Mouse (Mus musculus) midbrain, embryonic 16.5 days (tissue): ENCODE results near the gene Marco. TPM values are rescaled to one million over a fixed set of nuclear protein-coding genes. Genes with fewer than 3 reads are reported as not detected.

ENCODE experiments used
- ATAC-seq: fragments of 200-750 bp; cut with Nextera tagmentation; 2 replicates; pipeline ENCODE4 v1.8.0; 2017; ENCODE audit warnings: moderate TSS enrichment
- H3K27ac ChIP-seq: fragments of 300-500 bp; sonication (generic); 2 replicates; pipeline ENCODE4 v1.5.1; 2014; ENCODE audit warnings: mild to moderate bottlenecking, low read length, mixed read lengths
- H3K27me3 ChIP-seq: fragments of 300-500 bp; sonication (generic); 2 replicates; pipeline ENCODE4 v1.6.1; 2014; ENCODE audit warnings: low read depth, low read length, mixed read lengths; ENCODE audit not compliant: control insufficient read depth, insufficient read depth
- H3K36me3 ChIP-seq: fragments of 300-500 bp; sonication (generic); 2 replicates; pipeline ENCODE4 v1.6.1; 2014; ENCODE audit warnings: mild to moderate bottlenecking, low read length, moderate library complexity, mixed read lengths; ENCODE audit not compliant: control insufficient read depth, insufficient read depth
- H3K4me1 ChIP-seq: fragments of 300-500 bp; sonication (generic); 2 replicates; pipeline ENCODE4 v1.6.1; 2014; ENCODE audit warnings: mild to moderate bottlenecking, low read length, mixed read lengths; ENCODE audit not compliant: control insufficient read depth, insufficient read depth
- H3K4me2 ChIP-seq: fragments of 300-500 bp; sonication (generic); 2 replicates; pipeline ENCODE4 v1.6.1; 2014; ENCODE audit warnings: mild to moderate bottlenecking, low read length, mixed read lengths
- H3K4me3 ChIP-seq: fragments of 300-500 bp; sonication (generic); 2 replicates; pipeline ENCODE4 v1.5.1; 2014; ENCODE audit warnings: low read depth, mild to moderate bottlenecking, low read length, moderate library complexity, mixed read lengths
- H3K9ac ChIP-seq: fragments of 300-500 bp; sonication (generic); 2 replicates; pipeline ENCODE4 v1.6.1; 2014; ENCODE audit warnings: low read depth, low read length, mixed read lengths
- H3K9me3 ChIP-seq: fragments of 300-500 bp; sonication (generic); replicated peaks from 2 replicates; pipeline ENCODE4 v1.6.1; 2014; ENCODE audit warnings: mild to moderate bottlenecking, low read length, mixed read lengths; ENCODE audit not compliant: control insufficient read depth, poor library complexity, severe bottlenecking
- WGBS: fragments of 180-500 bp; shearing (Covaris S2); extraction: QIAGEN DNeasy Blood & Tissue Kit; methylation state at CpG from one replicate; pipeline ENCODE4 v1.1.7; 2014; 5-methylcytosine and 5-hydroxymethylcytosine counted together
- polyA plus RNA-seq: library from polyadenylated mRNA; unstranded; fragments of >200 nt; fragmentation: Nextera tagmentation; extraction: Ambion mirVana; gene quantifications from 2 replicates; pipeline ENCODE4 v1.2.1, GENCODE M21; 2015

The Marco gene
- polyA plus RNA-seq, 1 experiment from 2014 or later, result 0.15 TPM

GRCm38 (mm10) chr1:120508976-120509375 is 4.2 kb upstream of the Marco start:
- H3K9me3 ChIP-seq, result no peaks in the 10 kb centered on the region
- ATAC-seq, result no peak
- no peak overlapping the region for H3K4me3 ChIP-seq
- no peak overlapping the region for H3K9ac ChIP-seq
- 88% methylated on average over 4 of the region's 4 CpGs for WGBS
- H3K27ac ChIP-seq, result no peak overlapping the region
- H3K27me3 ChIP-seq, result no peaks in the 10 kb centered on the region
- H3K36me3 ChIP-seq, result no peaks in the 10 kb centered on the region
- H3K4me1 ChIP-seq, result no peaks in the 10 kb centered on the region
- no peak overlapping the region for H3K4me2 ChIP-seq

- no peak overlapping the region for H3K4me2 ChIP-seq
- 70% methylated on average over 6 of the region's 6 CpGs for WGBS
- H3K9me3 ChIP-seq, result no peaks in the 10 kb centered on the region
- no peak overlapping the region for H3K4me3 ChIP-seq
- no peaks in the 10 kb centered on the region for H3K27me3 ChIP-seq
- no peaks in the 10 kb centered on the region for H3K4me1 ChIP-seq
- no peaks in the 10 kb centered on the region for H3K36me3 ChIP-seq
- no peak overlapping the region for H3K27ac ChIP-seq
- no peak overlapping the region for H3K9ac ChIP-seq
- ATAC-seq, result no peak
Observed at GRCm38 (mm10) chr1:120504046-120504710, 646 bp downstream of the Marco start.

- H3K27me3 ChIP-seq, result no peaks in the 10 kb centered on the region
- no peaks in the 10 kb centered on the region for H3K36me3 ChIP-seq
- 92% methylated on average over 4 of the region's 4 CpGs for WGBS
- no peak overlapping the region for H3K4me3 ChIP-seq
- no peak for ATAC-seq
- H3K9me3 ChIP-seq, result no peaks in the 10 kb centered on the region
- no peaks in the 10 kb centered on the region for H3K4me1 ChIP-seq
- H3K4me2 ChIP-seq, result no peak overlapping the region
- H3K9ac ChIP-seq, result no peak overlapping the region
- no peak overlapping the region for H3K27ac ChIP-seq
Observed at GRCm38 (mm10) chr1:120501496-120501895, 3.3 kb downstream of the Marco start.

GRCm38 (mm10) chr1:120498036-120498435 is 6.8 kb downstream of the Marco start:
- Histone ChIP-seq H3K9ac (no peak overlapping the region), H3K27me3 (no peaks in the 10 kb centered on the region), H3K4me1 (no peaks in the 10 kb centered on the region), H3K9me3 (no peaks in the 10 kb centered on the region), H3K27ac (no peak overlapping the region), H3K4me2 (no peak overlapping the region), H3K4me3 (no peak overlapping the region), H3K36me3 (no peaks in the 10 kb centered on the region)
- ATAC-seq, result no peak
- whole genome bisulfite sequencing, result 87% methylated on average over 4 of the region's 4 CpGs

DNA sequence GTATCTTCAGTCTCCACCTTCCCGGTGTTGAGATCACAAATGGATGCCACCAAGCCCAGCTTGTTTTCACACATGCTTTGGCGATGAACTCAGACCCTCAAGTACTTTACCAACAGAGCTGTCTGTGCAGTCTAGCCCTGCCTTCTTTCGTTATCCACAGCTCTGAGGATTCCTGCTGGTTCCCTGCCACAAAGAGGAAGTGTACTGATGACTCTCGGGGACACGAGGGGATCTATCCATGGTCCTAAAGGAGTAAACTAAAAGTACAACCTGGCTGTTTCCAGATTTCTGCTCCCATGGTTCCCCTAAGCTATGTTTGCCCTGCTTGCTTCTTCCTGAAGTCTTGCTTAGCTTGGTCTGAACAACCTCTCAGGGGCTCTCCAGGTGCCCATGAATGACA is 23.9 kb downstream of the Marco start:
- Histone ChIP-seq H3K4me3 (no peak overlapping the region), H3K27me3 (no peaks in the 10 kb centered on the region), H3K9ac (no peak overlapping the region), H3K9me3 (no peaks in the 10 kb centered on the region), H3K27ac (no peak overlapping the region), H3K36me3 (no peaks in the 10 kb centered on the region), H3K4me2 (no peak overlapping the region), H3K4me1 (no peaks in the 10 kb centered on the region)
- no peak for ATAC-seq
- WGBS, result 42% methylated on average over 5 of the region's 5 CpGs

DNA sequence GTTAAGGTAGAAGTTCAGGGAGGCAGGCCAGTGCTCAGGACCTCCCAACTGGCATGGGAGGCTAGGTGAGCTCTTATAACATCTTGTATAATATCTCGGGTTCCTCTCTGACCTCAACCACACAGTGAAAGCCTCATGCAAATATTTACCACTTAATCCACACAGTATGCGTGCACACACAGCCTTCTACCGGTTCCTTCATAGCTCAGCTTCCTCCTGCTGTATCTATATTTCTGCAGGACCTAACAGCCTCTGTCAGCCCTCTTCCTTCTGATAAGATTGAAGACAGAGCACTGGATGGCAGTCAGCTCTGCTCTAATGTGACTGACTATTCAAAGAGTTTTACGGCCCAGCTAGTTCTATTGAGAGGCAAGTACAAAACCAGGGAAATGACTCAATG is 30.0 kb downstream of the Marco start:
- Histone ChIP-seq H3K9me3 (no peaks in the 10 kb centered on the region), H3K27me3 (no peaks in the 10 kb centered on the region), H3K4me2 (no peak overlapping the region), H3K36me3 (no peaks in the 10 kb centered on the region), H3K9ac (no peak overlapping the region), H3K27ac (no peak overlapping the region), H3K4me1 (no peaks in the 10 kb centered on the region), H3K4me3 (no peak overlapping the region)
- ATAC-seq, result no peak
- 86% methylated on average over 4 of the region's 4 CpGs for WGBS

GRCm38 (mm10) chr1:120468891-120469290 is 35.9 kb downstream of the Marco start:
- WGBS, result 19% methylated on average over 15 of the region's 15 CpGs
- no peaks in the 10 kb centered on the region for H3K9me3 ChIP-seq
- no peak overlapping the region for H3K4me2 ChIP-seq
- no peak overlapping the region for H3K27ac ChIP-seq
- no peak overlapping the region for H3K9ac ChIP-seq
- no peak overlapping the region for H3K4me3 ChIP-seq
- no peaks in the 10 kb centered on the region for H3K27me3 ChIP-seq
- no peak for ATAC-seq
- no peaks in the 10 kb centered on the region for H3K36me3 ChIP-seq
- H3K4me1 ChIP-seq, result no peaks in the 10 kb centered on the region

DNA sequence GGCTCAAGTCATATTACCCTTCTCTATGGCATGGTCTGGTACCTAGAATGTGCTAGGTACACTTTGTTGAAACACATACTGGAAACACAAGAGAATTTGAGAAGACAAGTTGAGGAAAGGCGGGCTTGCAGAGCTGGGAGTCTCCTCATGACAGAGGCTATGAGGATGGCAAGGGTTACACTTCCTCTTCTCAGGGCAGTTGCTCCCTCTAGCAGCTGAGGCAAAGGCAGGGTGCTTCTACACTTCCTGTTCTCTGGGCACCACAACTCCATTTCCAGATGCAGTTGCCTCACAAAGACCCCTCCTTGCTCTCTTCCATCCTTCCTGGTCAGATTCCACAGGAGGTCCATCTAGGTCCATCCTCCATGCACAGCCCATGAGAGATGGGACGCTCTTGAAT is 37.5 kb downstream of the Marco start:
- Histone ChIP-seq H3K36me3 (no peaks in the 10 kb centered on the region), H3K4me2 (no peak overlapping the region), H3K4me1 (no peaks in the 10 kb centered on the region), H3K9me3 (no peaks in the 10 kb centered on the region), H3K4me3 (no peak overlapping the region), H3K9ac (no peak overlapping the region), H3K27me3 (no peaks in the 10 kb centered on the region), H3K27ac (no peak overlapping the region)
- no peak for ATAC-seq
- WGBS, result 91% methylated on average over 2 of the region's 2 CpGs

DNA sequence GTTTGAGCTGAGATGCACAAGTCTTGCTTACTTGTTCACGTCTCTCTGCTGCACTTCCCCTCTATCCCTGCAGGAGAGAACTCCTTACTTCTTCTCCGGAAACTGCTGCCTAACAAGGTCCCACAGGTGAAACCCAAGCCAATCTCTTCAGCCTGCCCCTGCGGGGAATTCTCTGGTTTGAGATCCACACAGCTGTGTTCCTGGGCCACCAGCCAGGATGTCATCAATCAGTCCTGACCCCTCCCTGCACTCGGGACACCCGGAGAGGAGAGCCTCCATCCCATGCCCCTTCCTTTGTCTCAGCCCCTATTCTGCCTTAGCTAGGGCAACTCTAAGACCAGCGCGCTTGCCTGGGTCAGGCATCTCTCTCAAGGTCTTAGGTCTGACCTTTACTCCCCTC is 38.1 kb downstream of the Marco start:
- Histone ChIP-seq H3K27me3 (no peaks in the 10 kb centered on the region), H3K27ac (no peak overlapping the region), H3K36me3 (no peaks in the 10 kb centered on the region), H3K4me1 (no peaks in the 10 kb centered on the region), H3K4me3 (no peak overlapping the region), H3K4me2 (no peak overlapping the region), H3K9ac (no peak overlapping the region), H3K9me3 (no peaks in the 10 kb centered on the region)
- ATAC-seq, result no peak
- 20% methylated on average over 7 of the region's 7 CpGs for WGBS
